Mouse (Mus musculus) mouse trophoblast stem cell (cell line): ENCODE data around the gene Ccdc180.

Experiments
- in situ Hi-C, 2 experiments: fragments of 300-500 bp; cut with MseI, MboI; formaldehyde crosslinking; loops; 2 replicates in 1 of 2; 3 replicates in 1 of 2; pipeline ENCODE4 v1.15.1; 2025

The Ccdc180 gene

GRCm38 (mm10) chr4:45971806-45972447, 81.8 kb downstream of the Ccdc180 start:
- in situ Hi-C loops = no loop called here

GRCm38 (mm10) chr4:45972448-45972854, 82.3 kb downstream of the Ccdc180 start:
- in situ Hi-C loops = no loop called here

- in situ Hi-C loops = no loop called here
Observed at GRCm38 (mm10) chr4:45972951-45973350, 82.8 kb downstream of the Ccdc180 start.

- in situ Hi-C loops = no loop called here
Observed at GRCm38 (mm10) chr4:45976931-45977667, 87.0 kb downstream of the Ccdc180 start.

GRCm38 (mm10) chr4:45979916-45980315, 89.8 kb downstream of the Ccdc180 start:
- in situ Hi-C loops = loop anchor here in 1 of 2 experiments (5.0 kb wide), 1 partner anchor 47 kb away; no protein-coding TSS in a partner anchor

- in situ Hi-C loops = loop anchor here in 1 of 2 experiments (5.0 kb wide), 1 partner anchor 46 kb away; no protein-coding TSS in a partner anchor
Observed at GRCm38 (mm10) chr4:45981054-45981453, 91.0 kb downstream of the Ccdc180 start.

- in situ Hi-C loops = no loop called here
Observed at GRCm38 (mm10) chr4:45990427-45991135, 100.5 kb downstream of the Ccdc180 start.

GRCm38 (mm10) chr4:45998536-45998935, 108.4 kb downstream of the Ccdc180 start:
- in situ Hi-C loops = no loop called here
